Mouse (Mus musculus) liver, adult 2 months (tissue): ENCODE data around the gene E330021D16Rik.

Experiments
- CTCF ChIP-seq: fragments of 200-500 bp; IDR thresholded peaks from 2 replicates; pipeline ENCODE4 v1.5.1; 2011; ENCODE audit warnings: low read depth, low read length, control low read depth
- POLR2A ChIP-seq: fragments of 200-500 bp; IDR thresholded peaks from 2 replicates; pipeline ENCODE4 v1.6.1; 2011; ENCODE audit warnings: low read length, control low read depth; ENCODE audit not compliant: insufficient read depth; ENCODE audit errors: extremely low read depth

DNA sequence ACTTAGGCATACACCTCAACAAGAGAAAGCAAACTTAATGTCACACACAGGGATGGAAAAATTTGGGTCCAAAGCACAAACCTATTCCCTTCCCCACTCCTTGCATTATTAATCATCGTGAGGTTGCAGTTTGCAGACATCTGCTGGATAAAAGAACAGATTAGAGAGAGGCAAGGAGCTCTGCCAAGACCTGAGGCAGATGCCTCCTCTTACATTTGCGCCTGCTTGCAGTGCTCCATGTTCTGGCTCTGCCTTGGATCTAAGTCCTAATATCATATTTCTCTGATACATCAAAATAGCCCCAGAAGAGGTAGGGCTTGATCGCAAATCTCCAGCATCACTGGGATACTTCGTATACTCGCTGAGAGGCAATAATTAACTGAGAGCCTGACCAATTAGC lies 56.9 kb downstream of the E330021D16Rik start:
- TF ChIP-seq POLR2A (no peak), CTCF (no peak)
